Mouse (Mus musculus) limb, embryonic 12.5 days (tissue): ENCODE results near the gene Spata2l. TPM values are rescaled to one million over a fixed set of nuclear protein-coding genes. Genes with fewer than 3 reads are reported as not detected.
A peak's percentile ranks its signal among the peaks of the same experiment; 100 is the strongest.

Source experiments
- ATAC-seq: fragments of 200-750 bp; cut with Nextera tagmentation; 2 replicates; pipeline ENCODE4 v1.8.0; 2017; ENCODE audit warnings: low read depth, moderate TSS enrichment; ENCODE audit not compliant: insufficient number of reproducible peaks, insufficient read depth, low FRiP score, low TSS enrichment
- H3K27ac ChIP-seq: fragments of 300-500 bp; sonication (generic); 2 replicates; pipeline ENCODE4 v1.5.1; 2016; ENCODE audit warnings: mild to moderate bottlenecking, moderate library complexity
- H3K27me3 ChIP-seq: fragments of 300-500 bp; sonication (generic); 2 replicates; pipeline ENCODE4 v1.6.1; 2016; ENCODE audit warnings: mild to moderate bottlenecking, moderate library complexity
- H3K36me3 ChIP-seq: fragments of 300-500 bp; sonication (generic); 2 replicates; pipeline ENCODE4 v1.6.1; 2016; ENCODE audit warnings: mild to moderate bottlenecking, moderate library complexity
- H3K4me1 ChIP-seq: fragments of 300-500 bp; sonication (generic); replicated peaks from 2 replicates; pipeline ENCODE4 v1.6.1; 2016
- H3K4me2 ChIP-seq: fragments of 300-500 bp; sonication (generic); 2 replicates; pipeline ENCODE4 v1.6.1; 2016; ENCODE audit warnings: mild to moderate bottlenecking, moderate library complexity
- H3K4me3 ChIP-seq: fragments of 300-500 bp; sonication (generic); replicated peaks from 2 replicates; pipeline ENCODE4 v1.5.1; 2016; ENCODE audit warnings: mild to moderate bottlenecking
- H3K9ac ChIP-seq: fragments of 300-500 bp; sonication (generic); replicated peaks from 2 replicates; pipeline ENCODE4 v1.6.1; 2016; ENCODE audit warnings: mild to moderate bottlenecking, moderate library complexity
- H3K9me3 ChIP-seq: fragments of 300-500 bp; sonication (generic); 2 replicates; pipeline ENCODE4 v1.6.1; 2016; ENCODE audit warnings: mild to moderate bottlenecking, moderate library complexity
- WGBS: fragments of 180-500 bp; shearing (Covaris S2); methylation state at CpG from one replicate; pipeline ENCODE4 v1.1.7; 2016; 5-methylcytosine and 5-hydroxymethylcytosine counted together
- polyA plus RNA-seq: library from polyadenylated mRNA; unstranded; fragments of >200 nt; fragmentation: Nextera tagmentation; extraction: Ambion mirVana; gene quantifications from 2 replicates; pipeline ENCODE4 v1.2.1, GENCODE M21; 2016

The Spata2l gene
- polyA plus RNA-seq, 1 experiment from 2014 or later = 1.6 TPM

DNA sequence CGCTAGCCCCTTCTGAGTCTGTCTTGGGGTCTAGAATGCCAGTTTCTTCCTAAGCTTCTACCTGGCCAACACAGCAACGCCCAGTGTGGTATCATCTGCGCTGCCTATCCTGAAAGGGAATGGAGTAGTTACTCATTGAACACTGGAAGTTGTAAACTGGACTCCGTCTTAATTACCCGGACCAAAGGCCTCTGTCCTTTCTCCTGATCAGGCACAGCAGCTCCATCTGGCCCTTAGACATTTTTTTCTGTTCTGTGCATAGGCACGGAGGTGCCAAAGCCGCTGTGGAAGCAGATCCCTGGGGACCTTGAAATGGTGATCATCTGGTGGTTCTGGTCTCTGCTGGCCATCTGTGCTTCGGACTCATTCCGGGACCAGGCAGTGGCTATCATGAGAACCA lies 42.3 kb downstream of the Spata2l start:
- no peaks in the 10 kb centered on the region for H3K36me3 ChIP-seq
- no peak overlapping the region for H3K4me2 ChIP-seq
- no peaks in the 10 kb centered on the region for H3K9me3 ChIP-seq
- WGBS = 82% methylated on average over 9 of the region's 9 CpGs
- H3K27me3 ChIP-seq = no peaks in the 10 kb centered on the region
- H3K4me1 ChIP-seq = peaks cover 2% of the 10 kb centered on the region; the same call in 1 of the 2 replicates
- no peak overlapping the region for H3K9ac ChIP-seq
- no peak overlapping the region for H3K27ac ChIP-seq
- H3K4me3 ChIP-seq = no peak overlapping the region
- no peak for ATAC-seq

DNA sequence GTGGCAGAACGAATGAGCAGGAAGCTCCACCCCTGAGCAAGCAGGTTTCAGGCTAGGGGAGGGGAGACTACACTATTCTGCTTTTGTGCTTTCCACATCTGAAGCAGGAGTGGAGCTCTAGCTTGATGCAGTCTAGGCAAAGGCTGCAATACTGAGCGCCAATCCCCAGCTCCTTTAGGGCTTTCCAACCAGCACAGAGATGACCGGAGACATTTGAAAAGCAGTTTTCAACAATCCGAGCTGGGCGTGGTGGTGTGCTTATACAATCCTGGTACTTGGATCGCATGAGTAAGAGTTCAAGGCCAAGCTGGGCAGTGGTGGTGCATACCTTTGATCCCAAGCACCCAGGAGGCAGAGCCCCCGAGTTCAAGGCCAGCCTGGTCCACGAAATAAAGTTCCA lies 44.1 kb downstream of the Spata2l start:
- H3K27me3 ChIP-seq = no peaks in the 10 kb centered on the region
- no peak overlapping the region for H3K9ac ChIP-seq
- no peak overlapping the region for H3K4me3 ChIP-seq
- H3K4me2 ChIP-seq = no peak overlapping the region
- H3K27ac ChIP-seq = no peak overlapping the region
- 67% methylated on average over 8 of the region's 8 CpGs for WGBS
- peaks cover 4% of the 10 kb centered on the region for H3K4me1 ChIP-seq
- H3K9me3 ChIP-seq = no peaks in the 10 kb centered on the region
- H3K36me3 ChIP-seq = no peaks in the 10 kb centered on the region
- no peak for ATAC-seq

DNA sequence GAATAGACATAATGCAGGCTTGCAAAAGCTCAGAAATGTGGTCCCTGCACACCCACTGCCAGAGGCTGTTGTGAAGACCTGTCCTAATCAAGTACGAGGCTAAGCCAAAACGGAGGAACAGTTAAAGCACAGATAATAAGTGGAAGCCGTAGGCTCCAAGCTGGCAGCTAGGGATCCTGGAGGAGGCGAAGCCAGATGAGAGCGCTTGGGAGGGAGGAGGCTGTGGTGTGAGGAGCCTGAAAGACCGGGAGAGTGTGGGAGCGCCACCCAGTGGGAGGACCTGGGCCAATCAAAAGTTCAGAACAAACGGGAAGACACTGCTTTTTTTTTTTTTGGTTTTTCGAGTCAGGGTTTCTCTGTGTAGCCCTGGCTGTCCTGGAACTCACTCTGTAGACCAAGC lies 45.4 kb downstream of the Spata2l start:
- no peak for ATAC-seq
- H3K27me3 ChIP-seq = no peaks in the 10 kb centered on the region
- H3K9me3 ChIP-seq = no peaks in the 10 kb centered on the region
- no peak overlapping the region for H3K9ac ChIP-seq
- WGBS = 6% methylated on average over 9 of the region's 9 CpGs
- 0 out of 2 replicates have a peak overlapping the region, but pooled peaks have one; percentile 2 for H3K4me3 ChIP-seq
- peaks cover 16% of the 10 kb centered on the region for H3K4me1 ChIP-seq
- no peaks in the 10 kb centered on the region for H3K36me3 ChIP-seq
- H3K4me2 ChIP-seq = peak overlapping the region; percentile 36
- H3K27ac ChIP-seq = no peak overlapping the region

DNA sequence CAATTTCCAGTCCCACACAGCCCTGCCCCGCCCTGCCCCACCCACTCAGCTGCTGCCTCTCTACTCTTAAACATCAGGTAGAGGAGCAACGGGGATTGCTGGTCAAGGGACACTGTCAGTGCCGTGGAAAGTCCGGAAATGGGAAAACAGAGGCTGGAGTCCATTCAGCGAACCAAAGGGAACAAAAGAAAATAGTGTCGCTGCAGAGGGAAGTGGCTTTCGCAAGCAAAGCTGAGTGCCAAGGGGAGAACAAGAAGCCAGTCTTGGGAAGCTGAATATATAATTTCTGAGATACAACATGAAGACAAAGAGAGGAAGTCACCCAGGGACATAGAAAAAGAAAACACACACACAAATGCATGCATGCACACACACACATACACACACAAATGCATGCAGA lies 47.2 kb downstream of the Spata2l start:
- no peaks in the 10 kb centered on the region for H3K36me3 ChIP-seq
- 83% methylated on average over 7 of the region's 7 CpGs for WGBS
- ATAC-seq = no peak
- H3K9me3 ChIP-seq = no peaks in the 10 kb centered on the region
- H3K4me3 ChIP-seq = no peak overlapping the region
- no peaks in the 10 kb centered on the region for H3K27me3 ChIP-seq
- H3K9ac ChIP-seq = no peak overlapping the region
- H3K4me1 ChIP-seq = peaks cover 24% of the 10 kb centered on the region
- no peak overlapping the region for H3K27ac ChIP-seq
- no peak overlapping the region for H3K4me2 ChIP-seq

DNA sequence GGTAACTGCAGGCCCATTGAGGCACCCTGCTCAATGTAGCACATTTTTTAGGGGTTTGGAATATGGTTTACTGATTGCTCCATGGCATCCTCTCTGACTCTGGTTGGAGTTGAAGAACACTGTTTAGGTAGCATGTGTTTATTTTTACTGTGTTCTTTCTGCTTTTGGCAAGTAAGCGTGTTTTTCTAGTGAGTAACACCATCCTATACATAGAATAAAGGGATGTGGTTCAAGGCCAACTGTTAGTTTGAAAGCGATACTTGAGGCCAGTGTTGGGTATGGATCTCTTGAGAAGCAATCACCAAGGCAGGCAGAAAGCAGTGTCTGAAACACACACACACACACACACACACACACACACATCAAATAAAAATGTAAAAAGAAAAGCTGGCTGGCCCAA lies 48.0 kb downstream of the Spata2l start:
- H3K4me1 ChIP-seq = peaks cover 24% of the 10 kb centered on the region
- H3K4me3 ChIP-seq = no peak overlapping the region
- no peaks in the 10 kb centered on the region for H3K36me3 ChIP-seq
- no peak for ATAC-seq
- 89% methylated on average over 2 of the region's 2 CpGs for WGBS
- H3K9ac ChIP-seq = no peak overlapping the region
- no peak overlapping the region for H3K27ac ChIP-seq
- no peaks in the 10 kb centered on the region for H3K9me3 ChIP-seq
- H3K27me3 ChIP-seq = no peaks in the 10 kb centered on the region
- no peak overlapping the region for H3K4me2 ChIP-seq

DNA sequence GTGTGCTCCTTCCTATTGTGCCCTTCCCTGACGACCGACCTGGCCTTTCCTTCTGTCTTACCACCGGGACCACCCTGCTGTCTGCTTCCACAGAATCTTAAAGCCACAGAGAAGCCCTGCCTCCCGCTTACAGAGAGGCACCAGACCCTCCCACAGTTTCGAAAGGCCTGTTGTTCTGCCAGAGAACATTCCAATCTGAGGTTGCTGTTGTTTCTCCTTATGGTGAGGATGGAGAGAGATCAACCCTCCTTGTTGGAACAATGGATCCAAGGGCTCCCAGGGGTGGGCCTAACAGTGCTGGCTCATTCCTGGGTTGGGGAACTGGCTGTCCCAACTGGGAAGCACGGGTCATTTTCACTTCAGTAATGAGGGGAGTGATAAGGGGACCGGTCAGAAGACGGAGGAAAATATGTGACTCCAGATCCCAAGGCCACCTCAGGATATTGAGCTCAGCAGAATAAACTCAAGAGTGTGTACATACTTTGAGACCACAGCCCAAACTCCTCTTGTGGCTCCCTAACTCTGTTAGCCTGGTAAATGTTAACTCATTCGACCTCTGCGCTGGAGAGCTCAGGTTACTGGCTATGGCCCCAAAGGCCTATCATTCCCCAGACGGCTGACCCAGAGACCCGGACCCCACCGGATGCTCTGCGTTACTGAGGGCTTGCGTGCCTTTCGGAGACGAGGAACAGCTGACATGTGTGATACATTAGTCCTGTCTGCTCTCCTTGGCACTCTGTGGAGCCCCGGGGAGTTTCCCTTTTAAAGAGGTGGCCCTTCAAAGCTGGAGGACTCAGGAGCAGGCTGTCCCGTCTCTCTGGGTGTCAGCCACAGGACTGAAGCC lies 50.2 kb downstream of the Spata2l start, which contains the start of gene Dpep1:
TSS of gene Dpep1 (plus strand) at position 677 of the 844 bp plus-strand sequence.
- peaks cover 24% of the 10 kb centered on the region for H3K4me1 ChIP-seq
- peak within 1 kb of the TSS; percentile 73; the same call in 1 of the 2 replicates for H3K27ac ChIP-seq
- H3K4me3 ChIP-seq = no peak within 1 kb of the TSS
- ATAC-seq = no peak
- peak within 1 kb of the TSS; percentile 24; the same call in 1 of the 2 replicates for H3K4me2 ChIP-seq
- H3K27me3 ChIP-seq = no peaks in the 10 kb centered on the region
- H3K36me3 ChIP-seq = no peaks in the 10 kb centered on the region
- 14% methylated on average over 19 of the region's 19 CpGs for WGBS
- H3K9me3 ChIP-seq = no peaks in the 10 kb centered on the region
- 0 out of 2 replicates have a peak within 1 kb of the TSS, but pooled peaks have one; percentile 23 for H3K9ac ChIP-seq

DNA sequence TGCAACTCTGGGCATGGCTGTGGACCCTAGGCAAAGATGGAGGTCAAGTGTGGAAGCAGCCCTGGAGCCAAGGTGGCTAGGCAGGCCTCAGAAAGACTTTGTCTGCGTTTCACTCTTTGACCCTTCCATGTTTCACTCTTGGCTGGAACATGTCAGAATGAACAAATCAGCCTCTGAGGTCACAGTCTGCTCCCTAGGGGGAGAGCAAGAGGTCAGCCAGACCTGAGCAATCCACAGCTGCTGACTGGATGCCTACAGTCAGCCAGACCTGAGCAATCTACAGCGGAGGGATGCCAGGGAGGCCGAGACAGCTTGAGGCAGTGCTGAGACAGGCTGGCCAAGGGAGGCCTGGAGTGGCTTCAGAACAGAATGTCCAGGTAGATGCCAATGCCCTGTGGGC lies 54.6 kb downstream of the Spata2l start:
- H3K4me1 ChIP-seq = peaks cover 15% of the 10 kb centered on the region
- no peak overlapping the region for H3K4me2 ChIP-seq
- peaks cover 26% of the 10 kb centered on the region for H3K9me3 ChIP-seq
- no peak overlapping the region for H3K27ac ChIP-seq
- no peak overlapping the region for H3K9ac ChIP-seq
- no peak overlapping the region for H3K4me3 ChIP-seq
- 51% methylated on average over 3 of the region's 3 CpGs for WGBS
- H3K27me3 ChIP-seq = no peaks in the 10 kb centered on the region
- ATAC-seq = no peak
- no peaks in the 10 kb centered on the region for H3K36me3 ChIP-seq

Other genes starting within 250 kb of the Spata2l start
- 62.3 and 108 TPM in 2 replicates for gene Ankrd11, start 194.0 kb downstream of the Spata2l start, polyA plus RNA-seq
- 63.2 and 63.7 TPM in 2 replicates for gene Spg7, start 173.3 kb downstream of the Spata2l start, polyA plus RNA-seq
- gene Rpl13, start 133.9 kb downstream of the Spata2l start, polyA plus RNA-seq = 1,503 and 1,509 TPM in 2 replicates
- 0.40 and 0.53 TPM in 2 replicates for gene Cpne7, start 118.9 kb downstream of the Spata2l start, polyA plus RNA-seq
- gene Sult5a1, start 77.9 kb downstream of the Spata2l start, polyA plus RNA-seq = 15.9 and 16.0 TPM in 2 replicates
- gene Dpep1, start 50.0 kb downstream of the Spata2l start, polyA plus RNA-seq = 1.4 and 1.5 TPM in 2 replicates
- 135 and 140 TPM in 2 replicates for gene Chmp1a, start 23.5 kb downstream of the Spata2l start, polyA plus RNA-seq
- 5.0 and 6.5 TPM in 2 replicates for gene Spata33, start 23.4 kb downstream of the Spata2l start, polyA plus RNA-seq
- 36.3 and 36.6 TPM in 2 replicates for gene Cdk10, start 11.4 kb downstream of the Spata2l start, polyA plus RNA-seq
- 30.1 and 31.4 TPM in 2 replicates for gene Zfp276, start 18.0 kb upstream of the Spata2l start, polyA plus RNA-seq
- gene Vps9d1, start 18.1 kb upstream of the Spata2l start, polyA plus RNA-seq = 30.4 and 34.0 TPM in 2 replicates
- gene Fanca, start 82.3 kb upstream of the Spata2l start, polyA plus RNA-seq = 37.0 and 40.0 TPM in 2 replicates
- 1.4 and 1.8 TPM in 2 replicates for gene Spire2, start 96.5 kb upstream of the Spata2l start, polyA plus RNA-seq
- gene Tcf25, start 137.5 kb upstream of the Spata2l start, polyA plus RNA-seq = 149 and 151 TPM in 2 replicates
- gene Mc1r, start 170.9 kb upstream of the Spata2l start, polyA plus RNA-seq = not detected in 2 replicates
- gene Tubb3, start 175.2 kb upstream of the Spata2l start, polyA plus RNA-seq = 9.1 and 14.4 TPM in 2 replicates
- gene Def8, start 187.3 kb upstream of the Spata2l start, polyA plus RNA-seq = 40.4 and 40.6 TPM in 2 replicates
- gene Afg3l1, start 241.7 kb upstream of the Spata2l start, polyA plus RNA-seq = 69.5 and 72.0 TPM in 2 replicates